Mouse (Mus musculus): ENCODE measurements around the gene Hist1h2ah.

GRCm38 (mm10) chr13:22061422-22061821 lies 26.1 kb upstream of the Hist1h2ah start:
- TF ChIP-seq REST (IDR thresholded peaks at IDR 0.05; ENCODE audit: insufficient read depth, insufficient read length) (no peak), POLR2A (IDR thresholded peaks at IDR 0.05; ENCODE audit: insufficient read length, low read depth) (no peak), MYOD1 (IDR thresholded peaks at IDR 0.05; ENCODE audit: control insufficient read depth in 1 of 3, insufficient read length in 2 of 3, low read depth in 2 of 3) (no peak), CEBPB (IDR thresholded peaks at IDR 0.05; ENCODE audit: insufficient read depth, poor library complexity, severe bottlenecking) (no peak), USF1 (IDR thresholded peaks at IDR 0.05; ENCODE audit: low read depth) (no peak), MAX (IDR thresholded peaks at IDR 0.05; ENCODE audit: low read depth) (no peak), POLR2AphosphoS2 (IDR thresholded peaks at IDR 0.05; ENCODE audit: insufficient read length, low read depth) (no peak), E2F4 (IDR thresholded peaks at IDR 0.05; ENCODE audit: insufficient read depth) (no peak), TCF3 (IDR thresholded peaks at IDR 0.05; ENCODE audit: insufficient read length, low read depth) (no peak), TCF12 (IDR thresholded peaks at IDR 0.05; ENCODE audit: insufficient read depth, poor library complexity, severe bottlenecking) (no peak), MYOG (IDR thresholded peaks at IDR 0.05; ENCODE audit: control insufficient read depth in 1 of 3, insufficient read depth in 1 of 3, insufficient read length in 2 of 3, low read depth in 2 of 3) (no peak)
